Mouse (Mus musculus): Measurements from ENCODE around the gene Epb41l5. TPM values are rescaled to one million over a fixed set of nuclear protein-coding genes. Genes with fewer than 3 reads are reported as not detected.

The Epb41l5 gene
- total RNA-seq (2021), result 1 to 10 TPM; 5.6 to 6.3 TPM

DNA sequence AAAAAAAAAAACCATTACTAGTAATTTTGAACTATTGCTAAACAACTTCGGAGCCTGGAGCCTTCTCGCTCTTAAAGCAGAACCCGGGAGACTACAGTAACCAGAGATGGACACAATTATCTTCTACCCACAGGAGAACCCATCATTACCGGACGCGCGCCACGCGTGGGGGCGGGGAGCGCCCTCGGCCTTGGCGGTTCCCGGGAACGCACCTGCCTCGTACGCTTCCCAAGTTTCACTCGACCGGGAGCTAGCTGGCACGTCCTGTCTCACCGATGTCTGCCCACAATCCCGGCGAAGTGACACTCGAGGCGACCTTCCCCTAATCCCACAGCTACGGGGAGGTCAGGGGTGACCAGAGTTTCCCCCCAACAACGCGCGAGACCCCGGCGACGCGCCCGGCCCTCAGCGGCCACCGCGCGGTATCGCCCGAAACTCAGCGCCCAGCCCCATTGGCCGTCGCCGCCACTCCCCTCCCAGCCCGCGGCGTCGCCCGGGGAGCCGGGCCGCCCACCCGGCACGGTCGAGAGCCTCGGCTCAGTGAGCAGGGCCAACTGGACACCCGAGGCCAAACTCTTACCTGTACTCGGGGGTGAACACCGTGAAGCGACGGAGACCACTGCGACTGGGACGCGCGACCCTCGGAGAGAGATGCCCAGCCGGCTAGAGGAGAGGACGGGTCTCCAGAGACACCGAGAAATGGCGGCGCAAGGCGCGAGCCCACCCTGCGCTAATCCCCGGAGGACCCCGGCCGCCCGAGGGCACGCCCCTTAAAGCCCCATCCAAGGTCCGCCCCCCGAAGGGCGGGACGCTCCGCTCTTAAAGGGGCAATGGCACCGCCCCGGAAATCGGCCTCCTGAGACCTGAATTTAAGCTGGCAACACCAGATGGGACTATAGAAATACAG, at the start of gene Epb41l5:
Epb41l5 (minus strand) TSS at position 796 of the 907 bp plus-strand sequence.
- intact Hi-C loops (cut with DNase I), result loop anchor here (10.0 kb wide), 1 partner anchor 194 kb away; no protein-coding TSS in a partner anchor
- DNase-seq (ENCODE audit: low spot score in 2 of 2), result peak; percentile 63 to 67

- DNase-seq (ENCODE audit: low spot score in 2 of 2), result no peak
- intact Hi-C loops (cut with DNase I), result no loop called here
Observed at GRCm38 (mm10) chr1:119696860-119697259, 48.1 kb upstream of the Epb41l5 start.

DNA sequence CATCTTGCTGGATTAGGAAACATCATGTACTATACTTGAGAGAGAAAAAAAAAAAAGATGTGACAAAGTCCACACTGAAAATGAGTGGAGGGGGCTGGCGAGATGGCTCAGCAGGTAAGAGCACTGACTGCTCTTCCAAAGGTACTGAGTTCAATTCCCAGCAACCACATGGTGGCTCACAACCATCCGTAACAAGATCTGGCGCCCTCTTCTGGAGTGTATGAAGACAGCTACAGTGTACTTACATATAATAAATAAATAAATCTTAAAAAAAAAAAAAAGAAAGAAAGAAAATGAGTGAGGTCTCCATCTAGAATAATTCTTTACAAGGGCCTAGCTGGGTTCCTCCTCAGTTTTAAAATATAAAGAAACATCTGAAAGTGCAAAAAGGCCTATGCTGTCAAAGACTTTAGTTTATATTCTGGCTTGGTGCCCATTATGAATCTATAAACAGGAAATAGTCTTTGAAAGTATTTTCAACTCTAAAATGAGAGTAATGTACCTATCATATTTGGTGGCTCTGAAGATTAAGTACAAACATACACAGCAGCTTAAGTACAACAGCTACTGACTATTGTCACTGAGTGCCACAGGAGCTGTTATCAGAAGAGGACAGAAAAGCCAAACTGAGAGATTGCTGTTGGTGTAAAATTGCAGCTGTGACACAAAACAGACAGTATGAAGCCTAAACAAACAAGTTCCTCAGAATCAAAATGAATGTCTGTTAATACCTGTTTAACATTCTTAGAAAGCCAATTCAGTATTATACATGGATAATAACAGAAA, 37.2 kb upstream of the Epb41l5 start:
- no peak for DNase-seq (ENCODE audit: low spot score in 2 of 2)
- intact Hi-C loops (cut with DNase I), result no loop called here

DNA sequence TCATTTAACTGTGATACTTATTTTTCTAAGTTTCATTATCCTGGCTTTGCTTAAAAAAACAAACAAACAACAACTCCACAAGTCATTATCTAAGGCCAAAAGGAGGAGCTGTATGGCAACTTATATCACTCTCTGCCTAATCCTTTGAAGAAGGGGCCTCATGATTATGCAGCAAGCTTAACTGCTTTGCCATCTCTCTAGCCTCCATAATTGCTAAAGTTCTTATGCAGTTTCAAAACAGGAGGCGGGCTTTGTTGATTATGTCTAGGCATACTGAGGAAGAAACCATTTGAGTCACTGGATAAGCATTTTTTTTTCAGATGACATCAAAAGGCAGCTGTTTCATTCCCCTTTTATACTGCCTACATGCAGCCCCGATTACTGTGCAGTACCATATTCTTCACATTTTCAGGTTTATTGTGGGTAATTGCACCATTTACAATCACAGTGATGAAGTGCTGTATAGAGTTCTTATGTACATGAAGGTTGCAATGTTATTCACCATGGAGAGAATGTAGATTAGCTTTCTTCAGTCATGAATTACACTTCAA, 32.9 kb upstream of the Epb41l5 start:
- intact Hi-C loops (cut with DNase I), result no loop called here
- no peak for DNase-seq (ENCODE audit: low spot score in 2 of 2)

- peak in 1 of 2 experiments; percentile 20 for DNase-seq (ENCODE audit: low spot score in 2 of 2)
- intact Hi-C loops (cut with DNase I), result loop anchor here (2.0 kb wide), 3 partner anchors 126 to 588 kb away; no protein-coding TSS in a partner anchor
Observed at GRCm38 (mm10) chr1:119674984-119675383, 26.2 kb upstream of the Epb41l5 start.

DNA sequence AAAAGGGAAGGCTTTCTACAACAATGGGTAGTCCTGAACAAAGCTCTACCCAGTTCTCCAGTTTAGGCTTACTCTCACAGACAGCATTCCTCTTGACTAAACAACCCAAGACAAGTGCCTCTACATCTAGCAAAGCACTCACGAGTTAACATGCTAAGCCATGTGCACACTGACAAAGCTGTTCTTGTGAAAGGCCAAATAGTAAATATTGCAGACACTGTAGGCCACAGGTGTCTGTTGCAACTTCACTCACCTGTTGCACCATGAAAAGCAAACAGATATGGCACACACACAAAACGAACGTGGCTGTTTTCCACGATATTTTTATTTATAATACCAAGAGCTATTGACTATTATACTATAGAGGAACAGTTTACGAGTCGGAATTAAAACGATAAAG, 18.1 kb upstream of the Epb41l5 start:
- DNase-seq (ENCODE audit: low spot score in 2 of 2), result no peak
- intact Hi-C loops (cut with DNase I), result no loop called here

DNA sequence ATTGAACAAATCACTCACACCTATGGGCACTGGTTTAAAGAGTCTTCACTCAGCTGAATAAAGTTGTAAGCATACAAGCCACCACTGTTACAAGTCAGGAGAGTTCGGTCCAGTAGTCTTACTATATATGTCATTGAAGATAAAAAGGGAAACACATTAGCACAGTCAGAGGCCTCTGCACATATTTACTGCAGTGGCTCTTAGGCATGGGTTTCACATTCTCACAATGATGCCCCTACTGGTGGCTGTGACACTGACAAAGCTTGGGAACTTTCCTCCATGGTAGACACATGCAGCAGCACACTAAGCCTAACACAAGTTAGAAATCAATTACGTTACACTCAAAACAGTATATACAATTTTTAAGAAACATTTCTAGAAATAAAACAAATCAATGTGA, 5.5 kb upstream of the Epb41l5 start:
- DNase-seq (ENCODE audit: low spot score in 2 of 2), result no peak
- intact Hi-C loops (cut with DNase I), result no loop called here

DNA sequence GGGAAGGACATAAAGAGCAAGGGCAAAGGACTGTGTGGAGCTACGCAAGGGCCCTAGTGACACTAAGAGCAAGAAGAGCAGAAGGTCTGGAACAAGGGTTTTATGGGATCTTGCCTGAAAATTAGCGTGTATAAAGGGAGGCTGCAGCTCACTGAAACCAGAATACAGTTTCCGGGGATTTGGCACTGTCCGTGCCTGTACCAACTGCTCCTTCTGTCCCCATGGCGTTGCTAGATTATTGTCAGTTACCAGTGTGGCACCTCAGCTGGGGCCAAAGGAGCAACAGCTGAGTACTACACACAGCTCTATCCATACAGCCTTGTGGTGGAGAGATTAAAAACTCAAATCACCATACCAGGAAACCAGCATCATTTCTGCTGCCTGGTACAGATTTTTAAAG, 1.6 kb upstream of the Epb41l5 start:
- no peak for DNase-seq (ENCODE audit: low spot score in 2 of 2)
- intact Hi-C loops (cut with DNase I), result no loop called here

- no peak for DNase-seq (ENCODE audit: low spot score in 2 of 2)
- intact Hi-C loops (cut with DNase I), result loop anchor here (10.0 kb wide), 1 partner anchor 195 kb away; no protein-coding TSS in a partner anchor
Observed at GRCm38 (mm10) chr1:119649627-119650026, 827 bp upstream of the Epb41l5 start.

DNA sequence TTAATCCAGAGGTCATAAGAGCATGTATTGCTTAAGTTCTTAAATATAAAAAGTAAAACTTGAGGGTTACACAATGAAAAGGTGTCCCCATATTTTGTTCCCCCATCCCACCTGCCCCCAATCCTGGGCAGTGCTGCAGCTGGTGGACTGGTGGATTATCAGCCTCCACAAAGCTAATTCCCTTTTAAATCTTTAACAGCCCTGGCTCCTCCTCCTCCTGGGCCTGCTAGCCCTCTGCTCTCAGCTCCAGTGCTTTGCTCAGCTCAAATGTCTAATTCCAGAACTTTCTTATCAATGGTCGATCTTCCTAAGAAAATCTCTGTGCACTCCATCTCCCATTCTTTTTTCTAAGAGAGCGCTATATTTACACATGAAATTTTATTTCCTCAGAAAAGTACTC, 2.4 kb downstream of the Epb41l5 start:
- intact Hi-C loops (cut with DNase I), result loop anchor here (10.0 kb wide), 1 partner anchor 192 kb away; no protein-coding TSS in a partner anchor
- no peak for DNase-seq (ENCODE audit: low spot score in 2 of 2)

DNA sequence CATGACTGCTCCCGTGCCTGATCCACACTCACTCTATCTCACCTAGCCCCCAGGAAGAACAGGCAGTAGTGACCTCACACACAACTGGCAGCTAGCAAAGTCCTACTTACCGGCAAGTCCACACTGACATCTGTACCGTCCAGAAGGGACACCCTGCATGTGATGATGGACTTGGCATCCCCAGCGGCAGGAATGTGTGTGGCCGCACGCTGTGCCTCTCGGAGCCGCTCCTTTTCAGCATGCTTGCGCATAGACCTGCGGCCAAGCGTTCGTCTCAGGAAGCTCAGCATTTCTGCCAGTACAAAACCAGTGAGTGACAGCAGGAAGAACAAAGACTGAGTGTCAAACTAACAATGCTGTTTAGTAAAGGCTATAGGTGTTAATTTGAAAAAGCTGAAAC, 6.4 kb downstream of the Epb41l5 start:
- intact Hi-C loops (cut with DNase I), result loop anchor here (10.0 kb wide), 1 partner anchor 188 kb away; no protein-coding TSS in a partner anchor

GRCm38 (mm10) chr1:119641090-119641812, 7.5 kb downstream of the Epb41l5 start:
- intact Hi-C loops (cut with DNase I), result loop anchor here (10.0 kb wide), 1 partner anchor 186 kb away; no protein-coding TSS in a partner anchor
- DNase-seq (ENCODE audit: low spot score in 2 of 2), result no peak

More for the DNA sequence above, 6.4 kb downstream of the Epb41l5 start:
- DNase-seq (ENCODE audit: low spot score in 2 of 2), result no peak

GRCm38 (mm10) chr1:119640006-119640405, 8.8 kb downstream of the Epb41l5 start:
- intact Hi-C loops (cut with DNase I), result loop anchor here (10.0 kb wide), 1 partner anchor 185 kb away; no protein-coding TSS in a partner anchor
- no peak for DNase-seq (ENCODE audit: low spot score in 2 of 2)

- no peak for DNase-seq (ENCODE audit: low spot score in 2 of 2)
Observed at GRCm38 (mm10) chr1:119637188-119638023, 11.4 kb downstream of the Epb41l5 start.

GRCm38 (mm10) chr1:119634746-119635145, 14.1 kb downstream of the Epb41l5 start:
- no peak for DNase-seq (ENCODE audit: low spot score in 2 of 2)
- intact Hi-C loops (cut with DNase I), result no loop called here

More at GRCm38 (mm10) chr1:119637188-119638023, 11.4 kb downstream of the Epb41l5 start:
- intact Hi-C loops (cut with DNase I), result no loop called here

- no peak for DNase-seq (ENCODE audit: low spot score in 2 of 2)
- intact Hi-C loops (cut with DNase I), result no loop called here
Observed at GRCm38 (mm10) chr1:119630428-119630827, 18.4 kb downstream of the Epb41l5 start.

DNA sequence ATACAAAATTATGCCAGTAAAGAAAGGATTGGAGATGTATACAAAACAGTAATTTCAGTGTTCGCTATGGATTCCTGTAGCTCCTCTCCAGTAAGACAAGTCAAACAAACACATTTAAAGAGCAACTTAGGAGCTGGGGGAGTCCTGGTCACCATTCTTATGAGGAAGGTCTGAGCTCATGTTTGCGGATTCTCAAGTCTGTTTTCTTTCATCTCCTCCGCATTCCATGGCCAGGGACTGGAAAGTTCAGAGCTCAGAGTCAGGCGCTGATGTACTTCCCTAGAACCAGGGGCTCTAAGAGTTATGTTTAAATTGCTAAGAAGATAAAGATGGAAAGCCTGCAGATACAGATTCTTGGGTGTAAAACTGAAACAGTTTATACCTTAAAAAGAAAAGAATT, 22.0 kb downstream of the Epb41l5 start:
- DNase-seq (ENCODE audit: low spot score in 2 of 2), result no peak
- intact Hi-C loops (cut with DNase I), result no loop called here

- intact Hi-C loops (cut with DNase I), result no loop called here
- DNase-seq (ENCODE audit: low spot score in 2 of 2), result no peak
Observed at GRCm38 (mm10) chr1:119624444-119624843, 24.4 kb downstream of the Epb41l5 start.

Data from left cerebral cortex, postnatal 36 days (tissue).